Mouse (Mus musculus) megakaryocyte, embryonic 14.5 days (primary cell): ENCODE measurements around the gene Ces1c.

Experiments used
- FLI1 ChIP-seq: IDR thresholded peaks from 2 replicates; pipeline ENCODE4 v1.6.1; 2012; ENCODE audit warnings: low read length, inconsistent platforms, mixed read lengths
- GATA1 ChIP-seq: IDR thresholded peaks from 3 replicates; pipeline ENCODE4 v1.6.1; 2012; ENCODE audit warnings: mixed read lengths, low read length, inconsistent platforms, borderline replicate concordance

GRCm38 (mm10) chr8:93140696-93141095 is 9.6 kb upstream of the Ces1c start:
- TF ChIP-seq GATA1 (no peak), FLI1 (no peak)
